Mouse (Mus musculus) stomach, postnatal 0 days (tissue): ENCODE measurements around the gene Sytl1.

Experiments used
- CTCF ChIP-seq: IDR thresholded peaks from 2 replicates; pipeline ENCODE4 v1.5.1; 2016; ENCODE audit warnings: antibody characterized with exemption, low read depth, mild to moderate bottlenecking, moderate library complexity
- EP300 ChIP-seq: optimal IDR thresholded peaks from 2 replicates; pipeline ENCODE3; 2016; ENCODE audit warnings: antibody characterized with exemption

DNA sequence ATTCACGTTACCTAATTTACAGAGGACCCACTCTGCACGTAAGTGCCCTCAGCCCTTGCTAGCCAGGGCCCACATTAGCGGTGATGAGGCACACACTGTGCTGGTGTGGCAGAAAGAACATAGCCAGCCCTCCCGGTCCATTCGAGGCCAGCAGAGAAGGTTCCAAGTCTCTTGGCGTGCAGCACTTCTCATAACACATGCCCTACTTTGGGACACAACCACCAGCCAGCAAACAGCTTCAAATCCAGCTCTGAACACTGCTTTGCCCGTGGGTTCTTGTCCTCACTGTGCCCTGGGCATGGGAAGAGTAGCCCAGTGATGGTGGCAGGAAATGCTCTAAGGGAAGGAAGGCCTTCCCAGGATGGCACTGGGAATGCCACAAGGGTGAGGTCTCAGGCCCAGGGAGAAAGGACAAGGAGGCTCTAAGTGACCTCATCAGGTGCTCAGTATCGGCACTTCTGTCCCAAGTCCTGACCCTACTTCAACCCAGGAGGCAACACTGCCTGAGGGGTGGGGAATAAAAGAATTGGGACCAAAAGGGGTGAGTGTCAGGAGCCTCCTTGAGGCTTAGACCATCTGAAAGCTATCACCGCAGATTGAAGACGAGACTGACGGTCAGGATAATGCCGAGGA, 3.5 kb upstream of the Sytl1 start:
- no peak for TF ChIP-seq CTCF
- no peak for TF ChIP-seq EP300
